Comparison of ENCODE assay signal across 15 mouse cellular contexts in the genomic region with DNA sequence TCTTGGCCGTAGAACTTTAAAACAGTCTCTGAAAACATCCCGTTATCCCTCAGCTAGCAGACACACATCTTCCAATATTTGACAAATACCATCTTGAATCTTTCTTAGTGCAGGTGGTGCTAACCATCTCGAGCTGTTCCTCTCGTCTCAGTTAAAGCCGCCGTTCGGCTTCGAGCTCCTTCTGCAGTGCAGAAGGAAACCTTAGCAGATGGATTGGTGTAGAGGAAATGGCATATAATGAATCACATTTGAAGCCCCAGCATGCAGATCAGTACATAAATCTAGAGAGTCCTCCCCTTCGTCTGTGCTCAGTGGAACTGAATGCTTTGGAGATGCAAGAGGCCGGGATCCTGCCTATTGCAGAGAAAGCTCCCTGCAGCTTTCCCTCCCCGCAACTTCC.
DNase-seq lines count a peak whose midpoint lies in the region; ATAC-seq and TF ChIP-seq lines count a peak whose summit lies in the region.
"Had no signal": no experiment of that assay in that cellular context is flagged by ENCODE, and none has a peak within 500 bp of the region (broad histone marks: within the 10 kb centered on the region; RNA-seq: fewer than 3 reads in every experiment).

No protein-coding gene starts in this region.

- WGBS in kidney, embryonic 14.5 days, result 28% methylated on average over 11 of the region's 11 CpGs
- WGBS in stomach, embryonic 14.5 days, result 31% methylated on average over 11 of the region's 11 CpGs
- 47% methylated on average over 11 of the region's 11 CpGs for WGBS in stomach, postnatal 0 days
- 66% methylated on average over 11 of the region's 11 CpGs for WGBS in thymus, adult 2 months

- no peak for DNase-seq in kidney, postnatal 25 days
- DNase-seq in stomach, postnatal 0 days (ENCODE audit: low spot score), result no peak
- peak; percentile 79 for DNase-seq in layer of hippocampus, adult 9-11 months
- DNase-seq in thymus, adult 2 months, result no peak
- no peak for DNase-seq in natural killer cell, adult 2 months (ENCODE audit: low spot score in 2 of 2)
- DNase-seq: cerebellum, postnatal 14 days; heart, postnatal 4 days; lung, postnatal 14 days; thymus, postnatal 14 days had no signal

- no peaks in the 10 kb centered on the region for H3K9me3 ChIP-seq in kidney, embryonic 14.5 days (ENCODE audit: control insufficient read depth, low read length)
- H3K9me3 ChIP-seq in stomach, embryonic 14.5 days (ENCODE audit: control insufficient read depth, low read depth, low read length), result no peaks in the 10 kb centered on the region
- H3K9me3 ChIP-seq in stomach, postnatal 0 days (ENCODE audit: control insufficient read depth, low read length), result no peaks in the 10 kb centered on the region
- H3K9me3 ChIP-seq: midbrain, embryonic 15.5 days; neural tube, embryonic 12.5 days had no signal

- ATAC-seq in kidney, embryonic 14.5 days (ENCODE audit: low FRiP score, low TSS enrichment), result no peak
- ATAC-seq in stomach, embryonic 14.5 days (ENCODE audit: insufficient number of reproducible peaks, insufficient read depth, low FRiP score, low read depth), result no peak
- no peak for ATAC-seq in stomach, postnatal 0 days (ENCODE audit: low FRiP score, low TSS enrichment)
- ATAC-seq: CD4-positive, CD25-positive, alpha-beta regulatory T cell, adult 4 months; midbrain, embryonic 15.5 days had no signal

- TF ChIP-seq POLR2A in thymus, adult 2 months (IDR thresholded peaks at IDR 0.05; ENCODE audit: control insufficient read depth, extremely low read depth, insufficient read depth, low read length, poor library complexity), result no peak

- H3K36me3 ChIP-seq in kidney, embryonic 14.5 days (ENCODE audit: control insufficient read depth, insufficient read depth, low read length), result no peaks in the 10 kb centered on the region
- H3K36me3 ChIP-seq in stomach, embryonic 14.5 days (ENCODE audit: control insufficient read depth, insufficient read depth, low read length), result no peaks in the 10 kb centered on the region
- no peaks in the 10 kb centered on the region for H3K36me3 ChIP-seq in stomach, postnatal 0 days (ENCODE audit: control insufficient read depth, insufficient read depth, low read length)
- no peaks in the 10 kb centered on the region for H3K36me3 ChIP-seq in thymus, adult 2 months (ENCODE audit: control insufficient read depth, insufficient read depth, low read length)
- H3K36me3 ChIP-seq: midbrain, embryonic 15.5 days; neural tube, embryonic 12.5 days had no signal

- H3K27ac ChIP-seq in kidney, embryonic 14.5 days (ENCODE audit: low read depth, low read length), result no peak overlapping the region
- no peak overlapping the region for H3K27ac ChIP-seq in stomach, embryonic 14.5 days (ENCODE audit: low read length)
- H3K27ac ChIP-seq in stomach, postnatal 0 days (replicated peaks), result no peak overlapping the region
- H3K27ac ChIP-seq in thymus, adult 2 months (ENCODE audit: control insufficient read depth, insufficient read depth, low read length), result no peak overlapping the region
- H3K27ac ChIP-seq: midbrain, embryonic 15.5 days; neural tube, embryonic 12.5 days had no signal

- no peak overlapping the region for H3K9ac ChIP-seq in kidney, embryonic 14.5 days (ENCODE audit: low read depth, low read length)
- no peak overlapping the region for H3K9ac ChIP-seq in stomach, embryonic 14.5 days (replicated peaks; ENCODE audit: low read depth, low read length)
- H3K9ac ChIP-seq in stomach, postnatal 0 days (ENCODE audit: low read length), result no peak overlapping the region
- H3K9ac ChIP-seq: midbrain, embryonic 15.5 days; neural tube, embryonic 12.5 days had no signal

- H3K4me3 ChIP-seq in kidney, embryonic 14.5 days (ENCODE audit: low read length), result no peak overlapping the region
- no peak overlapping the region for H3K4me3 ChIP-seq in stomach, embryonic 14.5 days (ENCODE audit: low read depth, low read length)
- H3K4me3 ChIP-seq in stomach, postnatal 0 days (ENCODE audit: low read depth, low read length), result no peak overlapping the region
- H3K4me3 ChIP-seq in thymus, adult 2 months (ENCODE audit: control insufficient read depth, insufficient read depth, low read length), result no peak overlapping the region
- H3K4me3 ChIP-seq: midbrain, embryonic 15.5 days; neural tube, embryonic 12.5 days had no signal

- no peaks in the 10 kb centered on the region for H3K27me3 ChIP-seq in kidney, embryonic 14.5 days (ENCODE audit: control insufficient read depth, insufficient read depth, low read length)
- no peaks in the 10 kb centered on the region for H3K27me3 ChIP-seq in stomach, embryonic 14.5 days (ENCODE audit: control insufficient read depth, insufficient read depth, low read length)
- H3K27me3 ChIP-seq in stomach, postnatal 0 days (ENCODE audit: control insufficient read depth, insufficient read depth, low read length), result no peaks in the 10 kb centered on the region
- H3K27me3 ChIP-seq in thymus, adult 2 months (ENCODE audit: control insufficient read depth, insufficient read depth, low read length), result no peaks in the 10 kb centered on the region
- H3K27me3 ChIP-seq: midbrain, embryonic 15.5 days; neural tube, embryonic 12.5 days had no signal

- no peaks in the 10 kb centered on the region for H3K4me1 ChIP-seq in kidney, embryonic 14.5 days (ENCODE audit: control insufficient read depth, insufficient read depth, low read length)
- no peaks in the 10 kb centered on the region for H3K4me1 ChIP-seq in stomach, embryonic 14.5 days (ENCODE audit: control insufficient read depth, insufficient read depth, low read length)
- H3K4me1 ChIP-seq in stomach, postnatal 0 days (replicated peaks; ENCODE audit: control insufficient read depth, insufficient read depth), result no peaks in the 10 kb centered on the region
- H3K4me1 ChIP-seq in thymus, adult 2 months (replicated peaks; ENCODE audit: control insufficient read depth, insufficient read depth, low read length), result no peaks in the 10 kb centered on the region
- H3K4me1 ChIP-seq: midbrain, embryonic 15.5 days; neural tube, embryonic 12.5 days had no signal

- no peak for TF ChIP-seq CTCF in stomach, postnatal 0 days (IDR thresholded peaks at IDR 0.05; ENCODE audit: low read depth)
- no peak for TF ChIP-seq CTCF in thymus, adult 2 months (IDR thresholded peaks at IDR 0.05; ENCODE audit: borderline replicate concordance, control insufficient read depth, extremely low read depth, insufficient read depth, low read length, poor library complexity)

- TF ChIP-seq EP300 in stomach, postnatal 0 days (optimal IDR thresholded peaks at IDR 0.05), result no peak

- H3K4me2 ChIP-seq in kidney, embryonic 14.5 days (replicated peaks; ENCODE audit: low read depth, low read length), result peak overlapping the region; percentile 4; the same call in 1 of the 2 replicates
- peak overlapping the region; percentile 19; the same call in 1 of the 2 replicates for H3K4me2 ChIP-seq in stomach, embryonic 14.5 days (replicated peaks; ENCODE audit: low read depth, low read length)
- H3K4me2 ChIP-seq in stomach, postnatal 0 days (replicated peaks; ENCODE audit: low read depth), result no peak overlapping the region
- H3K4me2 ChIP-seq: heart, embryonic 11.5 days; midbrain, embryonic 15.5 days; neural tube, embryonic 12.5 days had no signal
